Mouse (Mus musculus) heart, embryonic 11.5 days (tissue): ENCODE measurements around the gene Zfp639. TPM values are rescaled to one million over a fixed set of nuclear protein-coding genes. Genes with fewer than 3 reads are reported as not detected.

Experiments
- ATAC-seq: fragments of 200-750 bp; cut with Nextera tagmentation; replicated peaks from 2 replicates; pipeline ENCODE4 v1.8.0; 2017; ENCODE audit warnings: moderate library complexity; ENCODE audit not compliant: insufficient number of reproducible peaks, low FRiP score, low TSS enrichment
- H3K27ac ChIP-seq: fragments of 300-500 bp; sonication (generic); 2 replicates; pipeline ENCODE4 v1.5.1; 2014; ENCODE audit warnings: mild to moderate bottlenecking, low read depth, low read length
- H3K27me3 ChIP-seq: fragments of 300-500 bp; sonication (generic); 2 replicates; pipeline ENCODE4 v1.6.1; 2014; ENCODE audit warnings: mild to moderate bottlenecking, low read length, mixed read lengths; ENCODE audit not compliant: control insufficient read depth, insufficient read depth
- H3K36me3 ChIP-seq: fragments of 300-500 bp; sonication (generic); 2 replicates; pipeline ENCODE4 v1.6.1; 2014; ENCODE audit warnings: mild to moderate bottlenecking, low read length, moderate library complexity, mixed read lengths; ENCODE audit not compliant: control insufficient read depth, insufficient read depth
- H3K4me1 ChIP-seq: fragments of 300-500 bp; sonication (generic); 2 replicates; pipeline ENCODE4 v1.6.1; 2014; ENCODE audit warnings: low read length; ENCODE audit not compliant: control insufficient read depth, insufficient read depth
- H3K4me2 ChIP-seq: fragments of 300-500 bp; sonication (generic); 2 replicates; pipeline ENCODE4 v1.6.1; 2014; ENCODE audit warnings: mild to moderate bottlenecking, moderate library complexity
- H3K4me3 ChIP-seq: fragments of 300-500 bp; sonication (generic); 2 replicates; pipeline ENCODE4 v1.5.1; 2014; ENCODE audit warnings: low read depth, low read length
- H3K9ac ChIP-seq: fragments of 300-500 bp; sonication (generic); 2 replicates; pipeline ENCODE4 v1.6.1; 2014; ENCODE audit warnings: mild to moderate bottlenecking, low read depth, low read length, moderate library complexity
- H3K9me3 ChIP-seq: fragments of 300-500 bp; sonication (generic); replicated peaks from 2 replicates; pipeline ENCODE4 v1.6.1; 2016; ENCODE audit warnings: low read length; ENCODE audit not compliant: control insufficient read depth
- WGBS: fragments of 180-500 bp; shearing (Covaris S2); extraction: QIAGEN DNeasy Blood & Tissue Kit; methylation state at CpG from one replicate; pipeline ENCODE4 v1.1.7; 2014; ENCODE audit not compliant: insufficient replicate concordance; 5-methylcytosine and 5-hydroxymethylcytosine counted together
- polyA plus RNA-seq: library from polyadenylated mRNA; unstranded; fragments of >200 nt; fragmentation: Nextera tagmentation; extraction: Ambion mirVana; gene quantifications from 2 replicates; pipeline ENCODE4 v1.2.1, GENCODE M21; 2014

Gene Zfp639
- polyA plus RNA-seq, 1 experiment from 2014 or later = 37.4 TPM

DNA sequence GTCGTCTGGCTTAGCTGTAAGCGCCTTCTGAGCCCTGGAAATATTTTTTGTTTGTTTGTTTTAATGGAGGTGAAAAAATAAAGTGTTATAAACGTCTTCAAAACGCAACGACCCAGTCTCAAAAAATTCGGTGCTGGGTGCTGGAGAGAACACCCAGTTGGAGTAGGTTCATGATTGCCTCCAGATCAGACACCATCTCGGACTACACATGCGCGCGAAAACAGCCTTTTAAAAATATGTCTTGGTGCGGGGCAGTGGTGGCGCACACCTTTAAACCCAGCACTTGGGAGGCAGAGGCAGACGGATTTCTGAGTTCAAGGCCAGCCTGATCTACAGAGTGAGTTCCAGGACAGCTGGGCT lies 1.1 kb downstream of the Zfp639 start:
- Histone ChIP-seq H3K27me3 (no peaks in the 10 kb centered on the region), H3K4me3 (peak overlapping the region; percentile 88), H3K4me1 (peaks cover 6% of the 10 kb centered on the region; the same call in 1 of the 2 replicates), H3K9me3 (no peaks in the 10 kb centered on the region), H3K4me2 (peak overlapping the region; percentile 84), H3K27ac (peak overlapping the region; percentile 68), H3K36me3 (no peaks in the 10 kb centered on the region), H3K9ac (peak overlapping the region; percentile 93)
- 8% methylated on average over 13 of the region's 13 CpGs for WGBS
- no peak for ATAC-seq

- no peak for ATAC-seq
- Histone ChIP-seq H3K36me3 (peaks cover 3% of the 10 kb centered on the region), H3K4me1 (peaks cover 6% of the 10 kb centered on the region; the same call in 1 of the 2 replicates), H3K9ac (no peak overlapping the region), H3K4me2 (no peak overlapping the region), H3K4me3 (no peak overlapping the region), H3K27ac (no peak overlapping the region), H3K27me3 (no peaks in the 10 kb centered on the region), H3K9me3 (no peaks in the 10 kb centered on the region)
- 83% methylated on average over 7 of the region's 7 CpGs for WGBS
Observed at GRCm38 (mm10) chr3:32512686-32513284, 2.7 kb downstream of the Zfp639 start.

GRCm38 (mm10) chr3:32513528-32513927 lies 3.5 kb downstream of the Zfp639 start:
- no peaks in the 10 kb centered on the region for H3K9me3 ChIP-seq
- no peak overlapping the region for H3K27ac ChIP-seq
- no peak overlapping the region for H3K4me2 ChIP-seq
- no peak for ATAC-seq
- no peak overlapping the region for H3K4me3 ChIP-seq
- no peaks in the 10 kb centered on the region for H3K27me3 ChIP-seq
- H3K9ac ChIP-seq = no peak overlapping the region
- peaks cover 6% of the 10 kb centered on the region; the same call in 1 of the 2 replicates for H3K4me1 ChIP-seq
- H3K36me3 ChIP-seq = peaks cover 3% of the 10 kb centered on the region

- ATAC-seq = no peak
- no peaks in the 10 kb centered on the region; the same call in 1 of the 2 replicates for H3K9me3 ChIP-seq
- H3K4me2 ChIP-seq = no peak overlapping the region
- H3K27ac ChIP-seq = no peak overlapping the region
- no peak overlapping the region for H3K9ac ChIP-seq
- WGBS = 91% methylated on average over 4 of the region's 4 CpGs
- no peak overlapping the region for H3K4me3 ChIP-seq
- H3K4me1 ChIP-seq = no peaks in the 10 kb centered on the region; the same call in 1 of the 2 replicates
- peaks cover 7% of the 10 kb centered on the region; the same call in 1 of the 2 replicates for H3K36me3 ChIP-seq
- no peaks in the 10 kb centered on the region for H3K27me3 ChIP-seq
Observed at GRCm38 (mm10) chr3:32527181-32527580, 17.1 kb downstream of the Zfp639 start.

- Histone ChIP-seq H3K9ac (peak within 1 kb of the TSS; percentile 73), H3K4me2 (peak within 1 kb of the TSS; percentile 53), H3K27ac (peak within 1 kb of the TSS; percentile 70), H3K4me1 (no peaks in the 10 kb centered on the region; the same call in 1 of the 2 replicates), H3K27me3 (no peaks in the 10 kb centered on the region), H3K9me3 (no peaks in the 10 kb centered on the region; the same call in 1 of the 2 replicates), H3K4me3 (peak within 1 kb of the TSS; percentile 66), H3K36me3 (no peaks in the 10 kb centered on the region; the same call in 1 of the 2 replicates)
- peak; percentile 99 for ATAC-seq
- under 1% methylated on average over 47 of the region's 47 CpGs for WGBS
Observed at GRCm38 (mm10) chr3:32529303-32529898, 19.3 kb downstream of the Zfp639 start, which contains the start of gene Mfn1. TSS of gene Mfn1 (plus strand) at chr3:32529465.

GRCm38 (mm10) chr3:32530041-32530440 lies 20.0 kb downstream of the Zfp639 start:
- ATAC-seq = no peak
- H3K36me3 ChIP-seq = no peaks in the 10 kb centered on the region; the same call in 1 of the 2 replicates
- peak overlapping the region; percentile 53 for H3K4me2 ChIP-seq
- no peak overlapping the region for H3K27ac ChIP-seq
- 11% methylated on average over 5 of the region's 5 CpGs for WGBS
- no peaks in the 10 kb centered on the region; the same call in 1 of the 2 replicates for H3K9me3 ChIP-seq
- H3K9ac ChIP-seq = peak overlapping the region; percentile 73; the same call in 1 of the 2 replicates
- H3K27me3 ChIP-seq = no peaks in the 10 kb centered on the region
- peak overlapping the region; percentile 66 for H3K4me3 ChIP-seq
- no peaks in the 10 kb centered on the region; the same call in 1 of the 2 replicates for H3K4me1 ChIP-seq

DNA sequence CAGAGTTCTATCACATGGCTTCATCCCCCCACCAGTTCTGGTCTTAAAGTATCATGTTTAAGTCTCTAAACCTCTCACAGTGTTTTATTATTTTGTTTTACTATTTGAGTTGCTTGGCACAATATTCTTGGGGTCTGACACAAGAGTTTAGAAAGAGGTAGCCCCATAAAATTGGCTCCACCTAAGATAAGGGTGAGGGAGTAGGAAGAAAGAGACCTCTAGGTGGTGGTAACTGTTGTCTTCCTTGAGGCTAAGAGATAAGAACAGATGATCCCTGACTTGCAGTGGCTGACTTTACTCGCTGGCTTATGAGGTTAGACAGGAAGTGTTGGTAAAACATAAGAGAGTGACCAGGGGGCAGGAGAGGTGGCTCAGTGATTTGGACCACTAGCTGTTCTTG lies 25.6 kb downstream of the Zfp639 start:
- no peak for ATAC-seq
- no peaks in the 10 kb centered on the region for H3K4me1 ChIP-seq
- H3K36me3 ChIP-seq = peaks cover 3% of the 10 kb centered on the region; the same call in 1 of the 2 replicates
- H3K9me3 ChIP-seq = no peaks in the 10 kb centered on the region
- H3K9ac ChIP-seq = no peak overlapping the region
- H3K27ac ChIP-seq = no peak overlapping the region
- no peak overlapping the region for H3K4me3 ChIP-seq
- H3K27me3 ChIP-seq = no peaks in the 10 kb centered on the region
- WGBS = 43% methylated on average over 1 of the region's 1 CpGs
- H3K4me2 ChIP-seq = no peak overlapping the region

GRCm38 (mm10) chr3:32537556-32537955 lies 27.5 kb downstream of the Zfp639 start:
- WGBS = 67% methylated on average over 1 of the region's 1 CpGs

More at GRCm38 (mm10) chr3:32537556-32537955, 27.5 kb downstream of the Zfp639 start:
- no peak overlapping the region for H3K27ac ChIP-seq
- no peak overlapping the region for H3K4me2 ChIP-seq
- no peak overlapping the region for H3K9ac ChIP-seq
- H3K27me3 ChIP-seq = no peaks in the 10 kb centered on the region
- H3K9me3 ChIP-seq = no peaks in the 10 kb centered on the region
- H3K36me3 ChIP-seq = peaks cover 3% of the 10 kb centered on the region; the same call in 1 of the 2 replicates
- ATAC-seq = no peak
- H3K4me3 ChIP-seq = no peak overlapping the region
- no peaks in the 10 kb centered on the region for H3K4me1 ChIP-seq
